Mouse (Mus musculus) E14TG2a.4 (cell line): Measurements from ENCODE around the gene Bud13.

Source experiments
- CTCF ChIP-seq: conservative IDR thresholded peaks from 2 replicates; pipeline ENCODE4 v1.5.1; 2014; ENCODE audit warnings: low read length
- NANOG ChIP-seq: IDR thresholded peaks from 2 replicates; pipeline ENCODE4 v1.6.1; 2014; ENCODE audit warnings: borderline replicate concordance, low read length, mixed read lengths
- POU5F1 ChIP-seq: IDR thresholded peaks from 2 replicates; pipeline ENCODE4 v1.6.1; 2014; ENCODE audit warnings: low read length, borderline replicate concordance

GRCm38 (mm10) chr9:46235196-46235595 is 47.6 kb upstream of the Bud13 start:
- TF ChIP-seq CTCF (no peak), NANOG (no peak), POU5F1 (no peak)
